ENCODE assay signal across 25 mouse cellular contexts in the genomic region with DNA sequence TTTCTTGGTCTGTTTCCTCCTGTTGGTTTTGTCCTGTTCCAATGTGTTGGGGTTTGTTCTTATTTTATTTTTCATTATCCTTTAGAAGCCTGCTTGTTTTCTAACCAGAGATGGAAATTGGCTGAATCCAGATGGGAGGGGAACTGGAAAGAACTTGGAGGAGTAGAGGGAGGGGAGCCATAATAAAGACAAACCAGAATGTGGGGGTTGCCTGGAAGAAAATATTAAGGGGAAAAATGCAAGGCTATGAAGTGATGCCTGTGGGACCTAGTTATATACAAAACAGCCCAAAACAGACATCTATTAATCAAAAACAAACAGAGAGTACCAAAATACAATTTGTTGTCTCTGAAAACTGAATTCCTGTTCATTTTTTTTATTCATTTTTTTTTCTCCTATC.
"Had no signal": no experiment of that assay in that cellular context is flagged by ENCODE, and none has a peak within 500 bp of the region (broad histone marks: within the 10 kb centered on the region; RNA-seq: fewer than 3 reads in every experiment).

No protein-coding gene starts in this region.

- H3K4me1 ChIP-seq: heart, embryonic 15.5 days; kidney, embryonic 15.5 days; liver, embryonic 12.5 days had no signal

- H3K27me3 ChIP-seq: heart, embryonic 13.5 days; heart, embryonic 15.5 days; hindbrain, embryonic 13.5 days; hindbrain, embryonic 15.5 days; kidney, embryonic 15.5 days; limb, embryonic 13.5 days; limb, embryonic 15.5 days; liver, embryonic 12.5 days had no signal

- ATAC-seq: hindbrain, postnatal 0 days; intestine, embryonic 16.5 days; liver, embryonic 12.5 days had no signal

- H3K36me3 ChIP-seq: heart, embryonic 13.5 days; heart, embryonic 15.5 days; hindbrain, embryonic 13.5 days; hindbrain, embryonic 15.5 days; kidney, embryonic 15.5 days; limb, embryonic 13.5 days; limb, embryonic 15.5 days; liver, embryonic 12.5 days had no signal

- H3K4me3 ChIP-seq: heart, embryonic 13.5 days; heart, embryonic 15.5 days; hindbrain, embryonic 13.5 days; hindbrain, embryonic 15.5 days; kidney, embryonic 15.5 days; limb, embryonic 13.5 days; limb, embryonic 15.5 days; liver, embryonic 12.5 days had no signal

- DNase-seq: gastrocnemius, postnatal 25 days; heart, adult 18-20 months; heart, postnatal 14 days; heart, postnatal 36 days; kidney, adult 11 months; kidney, adult 2 months; kidney, adult 9 months; kidney, postnatal 14 days; kidney, postnatal 36 days; layer of hippocampus, adult 9-11 months; layer of hippocampus, postnatal 36 days; left cerebral cortex, postnatal 4 days had no signal

- H3K9ac ChIP-seq: heart, embryonic 13.5 days; heart, embryonic 15.5 days; hindbrain, embryonic 13.5 days; hindbrain, embryonic 15.5 days; kidney, embryonic 15.5 days; limb, embryonic 13.5 days; limb, embryonic 15.5 days; liver, embryonic 12.5 days; liver, embryonic 14.5 days had no signal

- H3K4me2 ChIP-seq: heart, embryonic 11.5 days; heart, embryonic 13.5 days; heart, embryonic 15.5 days; hindbrain, embryonic 13.5 days; hindbrain, embryonic 15.5 days; kidney, embryonic 15.5 days; limb, embryonic 13.5 days; limb, embryonic 15.5 days; liver, embryonic 12.5 days had no signal

- H3K9me3 ChIP-seq: heart, embryonic 13.5 days; heart, embryonic 15.5 days; hindbrain, embryonic 13.5 days; hindbrain, embryonic 15.5 days; kidney, embryonic 15.5 days; limb, embryonic 13.5 days; limb, embryonic 15.5 days; liver, embryonic 12.5 days had no signal

- H3K27ac ChIP-seq: heart, embryonic 13.5 days; heart, embryonic 15.5 days; hindbrain, embryonic 13.5 days; hindbrain, embryonic 15.5 days; hindbrain, postnatal 0 days; kidney, embryonic 15.5 days; kidney, postnatal 0 days; liver, embryonic 12.5 days; liver, embryonic 14.5 days had no signal
